Mouse (Mus musculus): ENCODE measurements at regions not wholly inside any gene's neighbourhood (a gene's known extent, or its start where the extent isn't known, plus 50 kb on each side); places are given as distances from the start of the nearest gene placed in this dataset.

DNA sequence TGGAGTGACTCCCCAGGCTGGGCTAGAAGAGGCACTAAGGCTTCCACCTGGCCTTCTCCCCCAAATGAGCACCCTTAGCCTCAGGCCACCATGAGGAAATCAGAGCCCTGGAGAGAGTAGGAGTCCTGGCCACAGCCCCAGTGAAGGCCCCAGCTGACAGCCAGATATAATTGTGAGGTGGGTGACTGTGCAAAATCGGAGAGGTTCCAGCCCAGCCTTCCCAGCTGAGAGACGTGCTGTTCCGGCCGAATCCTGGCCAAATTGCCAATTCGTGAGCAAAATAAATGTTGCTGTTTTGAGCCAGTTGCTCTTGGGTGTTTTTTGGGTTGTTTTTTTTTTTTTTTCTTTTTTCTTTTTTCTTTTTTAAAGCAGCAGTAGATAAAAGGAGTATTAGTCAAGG, 169.9 kb upstream of the Il12b start:
- DNase-seq (ENCODE audit: low spot score), result peak; percentile 25

DNA sequence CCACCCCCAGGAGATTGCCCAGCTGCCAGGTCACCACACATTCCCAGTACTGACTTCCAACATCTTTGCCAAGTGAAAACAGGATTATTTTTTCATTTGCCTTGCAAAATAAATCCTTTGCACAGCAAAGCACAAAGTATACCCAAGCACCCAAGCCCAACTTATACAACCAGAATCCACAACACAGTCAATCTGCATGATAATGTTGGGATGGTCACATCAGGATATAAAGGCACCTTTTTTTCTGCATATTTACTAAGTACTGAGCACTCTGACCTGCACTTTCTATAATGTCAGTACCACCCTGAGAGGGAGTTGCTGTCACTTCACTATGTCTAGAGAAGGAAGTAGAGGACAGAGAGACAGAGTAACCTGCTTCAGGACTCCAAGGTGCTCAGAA, 164.4 kb upstream of the Il12b start:
- DNase-seq (ENCODE audit: low spot score), result no peak

DNA sequence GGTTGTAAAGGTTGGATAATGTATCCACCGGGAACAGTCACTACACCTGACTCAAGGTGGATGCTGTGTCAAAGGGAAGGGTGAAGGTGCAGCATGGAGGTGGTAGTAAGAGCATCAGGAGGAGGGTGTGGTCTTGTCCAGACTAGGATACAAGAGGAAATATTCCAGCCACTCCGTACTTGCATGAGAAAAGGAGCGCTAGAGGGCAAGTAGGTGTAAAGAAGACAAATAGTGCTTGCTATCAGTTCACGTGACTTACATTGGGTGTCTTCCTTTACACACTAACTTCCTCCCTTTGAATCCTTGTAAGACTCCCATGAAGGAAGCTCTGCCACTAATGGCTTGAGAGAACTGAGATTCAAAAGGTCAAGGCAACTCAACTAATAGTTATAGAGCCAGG, 161.8 kb upstream of the Il12b start:
- no peak for DNase-seq (ENCODE audit: low spot score)

DNA sequence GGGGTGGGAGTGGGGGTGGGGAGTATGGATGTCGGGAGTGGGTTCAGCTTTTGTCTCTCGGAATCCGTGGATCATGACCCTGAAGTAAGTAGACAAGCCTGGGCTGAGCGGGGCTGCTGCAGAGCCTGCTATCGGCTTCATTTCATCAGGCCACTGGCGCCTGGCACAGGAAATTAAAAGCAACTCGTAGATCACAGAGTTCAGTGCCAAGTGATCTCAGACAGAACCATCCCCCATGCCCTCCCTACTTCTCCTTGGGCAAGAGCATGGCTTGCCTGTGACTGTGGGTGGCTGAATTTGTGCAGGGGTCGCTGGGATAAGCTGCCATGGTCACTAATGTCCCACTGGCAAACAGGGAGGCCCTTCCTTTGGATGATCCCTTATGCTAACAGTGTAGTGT, 161.3 kb upstream of the Il12b start:
- DNase-seq (ENCODE audit: low spot score), result no peak

DNA sequence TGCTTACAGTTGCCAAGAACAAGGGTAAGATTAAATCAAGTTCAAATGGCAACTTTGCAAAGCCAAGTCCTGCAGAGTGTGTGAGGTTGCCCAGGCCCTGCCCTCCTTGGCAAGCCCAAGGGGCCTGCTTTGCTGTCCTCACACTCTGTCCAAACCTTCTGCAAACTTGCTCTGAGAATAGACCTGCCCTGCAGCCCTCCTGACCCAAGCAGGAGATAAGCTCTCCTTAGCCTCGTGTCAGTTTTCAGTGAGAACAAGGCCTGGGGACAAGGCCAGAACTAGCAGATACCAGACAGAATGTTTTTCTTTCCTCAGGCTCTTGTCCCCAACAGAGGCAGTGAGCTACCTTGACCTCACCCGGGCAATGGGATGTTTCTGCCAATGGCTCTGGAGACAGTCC, 156.7 kb upstream of the Il12b start:
- DNase-seq (ENCODE audit: low spot score), result peak; percentile 63

DNA sequence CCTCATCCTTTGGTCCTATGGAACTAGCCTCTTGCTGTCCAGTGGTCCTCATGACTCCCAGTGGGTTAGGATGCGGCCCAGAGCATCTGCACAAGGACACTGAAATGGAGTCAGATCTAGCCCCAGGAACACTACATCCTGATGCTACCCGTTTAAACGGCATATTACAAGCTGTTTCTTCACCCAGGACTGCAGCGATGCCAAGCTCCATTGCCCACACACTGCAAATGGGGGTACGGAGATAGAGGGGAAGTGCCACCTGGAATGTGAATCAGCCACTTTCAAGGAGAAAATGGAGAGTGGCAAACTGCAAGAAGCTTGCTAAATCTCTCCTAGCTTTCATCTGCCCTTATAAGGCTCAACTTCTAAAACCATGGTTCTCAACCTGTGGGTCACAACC, 148.0 kb upstream of the Il12b start:
- no peak for DNase-seq (ENCODE audit: low spot score)

DNA sequence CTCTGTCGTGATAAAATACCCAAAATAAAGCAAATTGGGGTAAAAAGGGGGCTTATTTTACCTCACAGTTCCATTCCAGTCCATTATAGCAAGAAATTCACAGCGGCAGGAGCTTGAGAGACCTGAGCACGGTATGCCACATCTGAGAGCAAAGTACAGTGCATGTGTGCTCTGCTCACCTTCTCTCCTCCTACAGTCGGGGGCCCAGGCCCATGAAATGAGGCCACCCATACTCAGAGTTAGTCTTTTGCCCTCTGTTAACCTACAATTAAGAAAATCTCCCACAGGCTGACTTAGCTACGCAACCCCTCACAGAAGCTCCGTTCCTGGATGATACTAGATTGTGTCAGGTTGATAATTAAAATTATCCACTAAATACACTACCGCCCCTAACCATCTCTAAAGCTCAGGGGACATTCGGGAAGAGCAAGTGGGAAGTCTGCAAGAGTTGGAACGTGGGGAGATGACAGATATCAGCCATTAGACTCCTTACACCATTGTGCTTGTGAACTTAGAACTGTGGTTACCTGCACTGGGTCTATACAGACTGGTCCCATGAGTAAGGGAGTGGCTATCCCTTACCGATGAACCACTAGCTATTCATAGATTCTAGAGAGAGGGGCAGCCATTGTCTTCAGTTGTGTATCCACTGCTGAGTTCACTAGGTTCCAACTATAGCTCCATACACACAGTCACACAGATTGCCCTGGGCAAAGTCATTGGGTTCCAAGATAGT, 139.3 kb upstream of the Il12b start:
- no peak for DNase-seq (ENCODE audit: low spot score)

DNA sequence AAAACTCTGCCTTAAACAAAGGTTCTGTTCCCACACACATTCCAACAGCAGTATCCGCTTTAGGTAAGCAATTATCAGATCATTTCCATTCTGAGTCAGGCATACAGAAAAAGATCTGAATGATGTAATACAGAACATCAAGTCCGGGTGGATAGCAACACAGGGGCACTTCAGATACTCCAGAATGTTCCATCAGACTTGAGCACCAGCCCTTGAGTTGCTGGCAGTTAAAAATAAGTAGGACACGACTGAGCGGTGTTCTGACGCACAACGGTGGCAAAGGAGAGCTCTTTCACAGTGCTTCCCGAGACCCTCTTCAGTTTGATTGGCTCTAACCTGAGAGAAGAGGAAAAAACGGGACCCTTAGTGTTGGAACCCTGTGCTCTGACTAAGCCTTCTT, 138.2 kb upstream of the Il12b start:
- no peak for DNase-seq (ENCODE audit: low spot score)

DNA sequence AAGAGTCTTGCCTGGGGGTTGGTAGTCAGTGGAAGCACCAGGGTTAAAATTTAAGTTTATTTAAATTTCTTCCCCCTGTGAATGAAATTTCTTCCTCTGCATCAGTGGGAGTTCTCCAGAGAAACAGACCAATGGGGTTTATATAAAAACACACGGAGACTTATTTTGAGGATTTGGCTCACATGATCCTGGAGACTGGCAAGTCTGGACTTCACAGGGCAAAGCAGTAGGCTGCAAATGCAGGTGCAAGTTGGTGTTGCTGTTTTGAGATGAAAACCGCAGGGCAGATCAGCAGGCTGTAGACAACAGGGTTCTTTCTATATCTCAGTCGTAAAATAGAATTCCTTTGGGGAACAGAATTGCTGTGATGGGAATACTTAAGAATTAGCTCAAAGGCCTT, 137.3 kb upstream of the Il12b start:
- DNase-seq (ENCODE audit: low spot score), result no peak

DNA sequence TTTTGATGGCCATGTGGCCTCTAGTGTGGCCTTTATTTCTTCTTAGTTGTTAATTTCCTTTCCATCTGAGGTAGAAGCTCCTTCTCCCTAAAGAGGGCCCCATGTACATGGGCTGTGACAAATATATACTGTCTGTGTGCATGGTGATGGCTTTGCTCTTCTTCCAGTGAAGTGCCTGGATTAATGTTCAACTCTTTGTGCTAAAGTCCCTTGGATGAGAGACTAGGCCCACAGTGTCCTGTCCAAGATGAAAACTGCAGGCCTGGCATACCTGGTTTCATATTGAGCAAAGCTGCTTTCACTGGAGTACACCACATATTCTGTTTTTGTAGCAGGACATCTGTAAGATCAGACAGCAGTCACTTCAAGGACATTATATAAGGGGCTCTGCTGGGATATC, 127.6 kb upstream of the Il12b start:
- no peak for DNase-seq (ENCODE audit: low spot score)

DNA sequence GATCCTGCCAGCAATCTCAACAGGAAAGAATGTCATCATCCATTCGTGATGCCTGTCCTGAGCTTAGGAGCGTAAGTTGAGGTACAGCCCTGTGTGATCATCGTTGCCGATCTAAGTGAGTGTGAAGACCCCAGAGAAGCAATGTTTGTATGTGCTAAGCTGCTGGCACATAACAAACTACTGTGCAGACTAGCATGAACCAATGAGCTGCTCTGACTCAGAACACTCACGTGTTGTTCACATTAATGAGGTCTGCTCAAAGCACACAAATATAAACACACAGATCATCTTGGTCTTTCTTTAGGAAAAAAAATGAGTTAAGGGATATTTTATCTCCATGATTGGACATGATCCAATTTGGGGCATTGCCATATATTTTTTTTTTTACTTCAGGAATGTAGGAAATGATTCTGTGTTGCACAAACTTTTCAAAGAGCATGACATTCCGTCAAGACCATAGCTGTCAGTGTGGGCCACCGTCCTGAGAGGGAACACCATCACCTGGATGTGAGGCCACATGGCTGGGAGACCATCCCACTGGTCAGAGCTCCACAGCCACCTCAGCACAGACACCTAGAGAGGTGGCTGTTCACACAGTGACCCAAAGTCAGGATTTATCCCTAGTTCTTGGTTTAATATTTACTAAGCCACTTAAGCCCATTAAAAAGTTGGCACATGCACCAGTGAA, 121.2 kb upstream of the Il12b start:
- DNase-seq (ENCODE audit: low spot score), result no peak

DNA sequence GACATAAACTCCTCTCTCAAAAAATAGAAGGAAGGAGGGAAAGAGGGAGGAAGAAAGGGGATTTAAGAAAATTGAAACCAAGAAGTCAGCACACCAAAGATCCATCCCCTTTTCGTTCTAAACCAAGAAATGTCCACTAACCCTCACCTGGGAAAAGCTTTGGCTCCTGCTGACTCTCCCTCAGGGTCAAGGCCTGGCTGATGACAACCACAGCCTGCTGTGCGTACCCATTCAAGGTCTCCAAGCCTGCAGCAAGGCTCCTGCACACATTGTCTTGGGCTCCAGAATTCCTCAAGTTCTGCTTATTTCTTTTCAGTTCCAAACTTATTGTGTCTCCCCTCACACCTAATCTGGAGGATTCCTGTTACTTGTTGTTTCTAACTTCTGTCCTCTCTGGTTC, 113.9 kb upstream of the Il12b start:
- DNase-seq (ENCODE audit: low spot score), result no peak

DNA sequence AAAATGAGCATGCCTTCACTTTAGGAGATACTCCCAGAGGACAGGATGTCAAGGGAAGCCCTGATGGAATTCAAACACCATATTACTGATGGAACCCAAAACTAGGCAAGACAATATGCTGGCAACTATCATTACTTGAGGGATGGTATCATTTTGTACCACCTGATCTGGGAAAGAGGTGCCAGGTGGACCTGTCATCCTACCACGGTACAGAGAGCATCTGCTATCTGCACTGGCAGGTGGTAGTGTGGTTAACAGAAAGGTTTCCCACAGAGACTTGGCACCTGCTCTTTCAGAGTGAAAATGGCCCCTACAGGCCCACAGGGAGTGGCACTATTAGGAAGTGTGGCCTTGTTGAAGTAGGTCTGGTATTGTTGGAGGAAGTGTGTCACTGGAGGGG, 111.0 kb upstream of the Il12b start:
- DNase-seq (ENCODE audit: low spot score), result no peak

DNA sequence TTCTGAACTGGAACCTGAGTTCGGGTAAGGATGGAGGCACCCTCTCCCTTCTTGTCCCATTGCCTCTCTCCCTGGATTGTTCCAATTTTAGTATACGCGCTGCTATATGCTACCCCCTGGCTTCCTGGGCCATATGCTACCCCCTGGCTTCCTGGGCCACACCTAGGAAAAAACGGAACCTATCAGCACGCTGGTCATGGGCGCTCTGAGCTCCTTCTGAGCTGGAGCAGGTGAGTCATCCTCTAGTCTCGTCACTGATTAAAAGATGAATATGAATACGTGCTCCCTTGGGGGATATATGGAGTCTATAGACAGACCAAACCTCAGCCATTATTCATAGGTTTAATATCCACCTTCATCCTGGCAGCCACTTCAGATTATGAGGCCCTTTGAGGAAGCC, 96.1 kb upstream of the Il12b start:
- DNase-seq (ENCODE audit: low spot score), result no peak

DNA sequence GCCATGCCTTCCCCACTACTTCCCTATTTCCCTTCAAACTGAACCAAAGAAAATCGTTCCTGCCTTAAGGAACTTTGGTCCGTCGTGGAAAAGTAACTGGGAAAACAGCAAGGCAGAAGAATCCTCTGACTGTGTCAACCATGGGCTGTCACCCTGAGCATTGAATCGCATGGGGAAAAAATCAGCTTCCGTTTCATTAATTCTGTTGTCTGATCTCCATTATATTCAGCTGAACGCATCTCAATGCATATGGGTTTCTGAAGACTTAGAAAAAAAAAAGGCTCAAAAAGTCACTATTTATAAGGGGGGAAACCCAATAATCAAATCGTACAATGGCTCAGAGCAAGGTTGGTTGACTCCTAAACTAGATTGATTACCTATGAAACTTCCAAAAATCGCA, 83.8 kb upstream of the Il12b start:
- no peak for DNase-seq (ENCODE audit: low spot score)

DNA sequence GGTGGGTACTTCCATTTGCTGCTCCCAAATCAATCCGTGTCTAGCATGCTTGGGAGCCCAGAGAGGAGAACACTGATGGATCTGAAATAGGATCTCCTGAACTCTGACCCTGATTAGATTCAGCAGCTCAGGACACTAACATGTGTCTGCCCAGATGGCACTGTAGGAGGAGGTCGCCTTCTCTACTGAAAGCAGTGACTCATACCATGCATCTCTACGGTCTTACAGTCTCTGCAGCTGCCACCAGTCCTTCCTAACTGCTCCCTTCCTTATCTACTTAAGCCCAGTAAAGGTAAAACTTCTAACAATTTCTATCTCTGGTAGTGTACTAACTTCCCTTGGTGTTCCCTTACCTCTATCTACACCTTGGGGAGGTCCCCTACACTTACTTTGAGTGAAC, 80.7 kb upstream of the Il12b start:
- DNase-seq (ENCODE audit: low spot score), result no peak

DNA sequence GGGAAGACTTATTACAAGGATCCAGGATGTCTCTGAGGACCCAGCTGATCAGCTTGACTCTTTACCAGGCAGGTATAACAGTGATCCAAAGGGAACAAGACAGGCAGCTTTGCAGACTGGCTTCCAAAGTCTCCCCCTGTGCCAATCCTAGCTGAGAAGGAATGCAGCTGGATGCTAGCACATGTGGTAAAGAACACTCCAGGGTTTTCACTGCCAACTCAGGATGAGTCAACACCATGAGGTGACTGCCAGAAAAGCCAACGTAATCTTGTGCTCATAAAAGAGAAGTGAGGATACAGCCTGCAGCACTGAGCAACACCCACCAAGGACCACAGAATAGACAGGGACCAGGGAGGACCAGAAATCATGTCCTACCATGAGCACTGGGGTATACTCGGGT, 76.5 kb upstream of the Il12b start:
- DNase-seq (ENCODE audit: low spot score), result peak; percentile 11

DNA sequence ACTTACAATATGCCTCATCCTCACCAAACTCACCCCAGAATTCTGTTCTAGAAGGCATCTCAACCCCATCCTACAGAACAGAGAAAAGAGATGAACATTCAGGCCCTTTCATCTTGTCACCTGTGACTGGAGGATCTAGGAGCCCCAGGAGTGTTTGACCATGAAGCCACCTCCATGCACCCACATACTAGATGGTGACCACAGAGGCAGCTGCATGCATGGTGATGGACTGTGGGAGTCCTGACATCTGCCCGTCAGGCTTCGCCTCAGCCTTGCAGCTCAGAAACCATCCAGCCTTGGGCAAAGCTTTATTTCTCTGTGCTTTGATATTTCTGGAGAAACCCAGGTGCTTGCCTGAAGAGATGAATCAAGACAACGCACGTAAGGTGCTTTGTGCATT, 74.8 kb upstream of the Il12b start:
- DNase-seq (ENCODE audit: low spot score), result no peak

DNA sequence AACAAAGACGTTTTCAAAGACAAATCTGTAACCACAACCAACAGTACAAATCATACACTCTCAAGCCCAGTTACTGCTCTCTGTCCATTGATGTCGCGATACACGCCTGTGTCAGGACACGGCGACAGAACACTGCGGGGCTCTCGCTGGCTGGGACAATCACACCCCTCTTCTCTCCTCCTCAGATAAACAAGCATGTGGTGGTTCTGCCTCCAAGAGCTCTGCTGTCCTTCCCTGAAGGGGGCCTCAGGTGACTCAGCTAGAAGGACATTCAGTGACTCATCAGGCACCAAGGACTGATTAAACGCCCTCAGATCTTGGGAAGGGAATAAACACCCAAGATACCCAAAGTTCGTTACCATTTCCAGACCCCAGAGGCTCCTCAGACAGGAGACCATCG, 74.3 kb upstream of the Il12b start:
- DNase-seq (ENCODE audit: low spot score), result no peak

DNA sequence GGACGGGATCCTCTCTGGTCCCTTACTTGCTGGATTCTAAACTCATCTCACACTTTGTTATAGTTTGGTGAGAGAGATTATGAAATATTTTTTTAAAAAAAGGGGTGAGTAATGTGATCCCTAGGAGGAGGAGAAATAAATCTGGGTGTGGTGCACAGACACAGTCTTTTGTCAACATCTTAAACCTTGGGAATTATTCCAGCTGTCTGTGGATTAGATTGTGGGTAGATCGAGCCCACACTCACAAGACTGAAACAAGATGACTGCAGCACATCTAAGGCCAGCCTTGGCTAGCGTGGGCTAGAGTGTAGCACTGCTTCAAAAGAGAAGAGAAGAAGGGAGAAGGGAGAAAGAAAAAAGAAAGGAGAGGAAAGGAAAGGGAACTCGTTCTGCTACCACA, 70.4 kb upstream of the Il12b start:
- DNase-seq (ENCODE audit: low spot score), result no peak

DNA sequence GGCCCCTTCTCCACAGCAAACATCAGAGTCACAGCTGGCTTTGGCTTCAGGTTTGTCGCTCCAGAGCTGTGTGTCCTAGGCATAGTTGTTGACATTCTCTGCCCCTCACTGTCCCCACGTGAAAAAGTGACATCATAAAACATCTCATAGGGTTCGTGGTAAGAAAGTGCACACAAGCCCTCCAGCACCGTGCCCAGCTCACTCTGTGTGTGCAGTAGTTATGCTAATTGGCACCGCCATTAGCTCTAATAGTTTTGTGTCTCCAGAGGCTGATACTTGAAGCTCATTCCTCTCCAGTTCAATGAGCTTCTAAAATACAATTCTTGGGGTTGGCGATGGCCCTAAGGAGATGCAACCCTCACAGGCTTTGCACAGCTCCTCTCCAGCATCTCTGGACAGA, 69.4 kb upstream of the Il12b start:
- DNase-seq (ENCODE audit: low spot score), result no peak

DNA sequence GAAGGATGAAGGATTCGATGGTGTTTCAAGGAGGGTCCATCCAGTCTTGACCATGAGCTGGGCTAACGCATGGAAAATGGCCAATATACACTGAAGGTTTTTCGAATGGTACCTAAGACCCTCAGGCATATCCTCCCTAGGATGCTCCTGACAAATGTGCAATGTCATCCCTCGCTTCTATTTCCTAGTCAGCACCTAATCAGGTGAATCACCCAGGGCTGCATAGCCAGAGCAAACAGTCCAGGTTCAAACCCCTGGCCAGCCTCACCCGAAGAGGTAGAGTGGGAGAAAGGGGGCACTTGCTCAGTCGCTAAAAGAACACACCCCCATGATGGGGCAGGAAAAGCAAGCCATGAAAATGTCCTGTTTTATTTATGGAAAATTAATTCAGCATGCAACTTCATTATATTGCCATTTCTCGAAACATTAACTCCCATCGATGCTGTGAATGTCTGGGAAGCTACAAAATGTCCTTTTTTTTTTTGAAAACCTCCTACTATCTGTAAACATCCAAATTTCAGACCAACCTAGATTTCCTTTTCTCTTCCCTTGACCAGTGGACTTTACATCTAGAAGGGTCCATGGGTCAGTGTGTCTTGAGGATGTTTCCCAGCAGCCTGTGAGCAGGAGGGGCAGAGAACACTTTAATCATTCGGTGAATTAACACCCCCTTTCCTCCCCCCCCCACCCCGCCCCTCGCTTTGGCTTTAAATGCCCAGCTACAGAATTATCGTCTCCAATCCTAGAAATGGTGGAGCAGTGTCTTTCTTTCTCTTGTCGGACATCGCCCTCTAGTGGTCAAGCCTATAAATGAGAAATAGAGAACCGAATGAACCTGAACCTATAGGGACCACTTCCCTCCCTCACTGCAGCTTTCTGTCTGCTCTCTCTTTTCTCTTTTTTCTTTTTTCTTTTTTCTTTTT, 68.8 kb upstream of the Il12b start:
- peak; percentile 44 for DNase-seq (ENCODE audit: low spot score)

DNA sequence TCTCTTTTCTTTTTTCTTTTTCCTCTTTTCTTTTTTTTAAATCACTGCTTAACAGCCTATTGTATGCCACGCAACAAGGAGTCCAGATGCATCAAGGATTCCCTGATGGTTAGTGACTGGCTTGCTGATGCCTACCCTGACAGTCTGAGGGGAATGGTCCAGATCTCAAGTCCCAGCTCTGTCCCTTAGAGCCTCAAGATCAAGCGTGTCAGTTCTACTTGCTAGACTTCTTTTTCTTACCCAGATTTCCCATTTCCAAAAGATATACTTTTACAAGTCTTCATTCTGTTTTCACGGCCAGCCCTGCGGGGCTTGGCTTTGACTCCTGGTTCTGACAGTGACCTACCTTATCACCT, 68.1 kb upstream of the Il12b start:
- no peak for DNase-seq (ENCODE audit: low spot score)
